Mouse (Mus musculus) heart, postnatal 14 days (tissue): ENCODE data around the gene Tamm41. TPM values are rescaled to one million over a fixed set of nuclear protein-coding genes. Genes with fewer than 3 reads are reported as not detected.

Source experiments
- DNase-seq, 2 experiments: peaks; one replicate each; pipeline ENCODE4 v3.0.0; 2021 to 2022
- intact Hi-C: fragments of 180-260 bp; cut with DNase I; formaldehyde crosslinking; loops from one replicate; pipeline ENCODE4 v1.15.1; 2025
- total RNA-seq, 2 experiments: library from RNA; stranded (reverse); gene quantifications; 2 replicates each; pipeline ENCODE4 v1.2.3; 2021

The Tamm41 gene
- total RNA-seq, 2 experiments from 2014 or later = 12.5 to 14.4 TPM

GRCm38 (mm10) chr6:114987966-114988618, 49.6 kb downstream of the Tamm41 start:
- DNase-seq = no peak
- intact Hi-C loops = no loop called here

- intact Hi-C loops = no loop called here
- no peak for DNase-seq
Observed at GRCm38 (mm10) chr6:114982671-114983070, 55.0 kb downstream of the Tamm41 start.

- no peak for DNase-seq
Observed at GRCm38 (mm10) chr6:114979715-114980114, 58.0 kb downstream of the Tamm41 start.

GRCm38 (mm10) chr6:114976915-114977419, 60.7 kb downstream of the Tamm41 start:
- intact Hi-C loops = no loop called here
- DNase-seq = peak; percentile 22 to 26

More at GRCm38 (mm10) chr6:114979715-114980114, 58.0 kb downstream of the Tamm41 start:
- intact Hi-C loops = no loop called here

- intact Hi-C loops = no loop called here
- no peak for DNase-seq
Observed at GRCm38 (mm10) chr6:114974331-114974730, 63.3 kb downstream of the Tamm41 start.

GRCm38 (mm10) chr6:114972988-114973387, 64.7 kb downstream of the Tamm41 start:
- intact Hi-C loops = no loop called here
- DNase-seq = no peak

- DNase-seq = no peak
- intact Hi-C loops = no loop called here
Observed at GRCm38 (mm10) chr6:114970895-114971294, 66.8 kb downstream of the Tamm41 start.

GRCm38 (mm10) chr6:114970386-114970785, 67.3 kb downstream of the Tamm41 start:
- DNase-seq = no peak
- intact Hi-C loops = no loop called here

- DNase-seq = peak; percentile 53 to 69
- intact Hi-C loops = no loop called here
Observed at GRCm38 (mm10) chr6:114969213-114970120, 68.2 kb downstream of the Tamm41 start, which contains the start of gene Vgll4. TSS of gene Vgll4 (minus strand) at chr6:114969994.

- DNase-seq = peak; percentile 67 to 77
- intact Hi-C loops = no loop called here
Observed at GRCm38 (mm10) chr6:114968361-114969212, 69.1 kb downstream of the Tamm41 start.

GRCm38 (mm10) chr6:114967623-114968022, 70.1 kb downstream of the Tamm41 start:
- intact Hi-C loops = no loop called here
- no peak for DNase-seq

GRCm38 (mm10) chr6:114966396-114967154, 71.1 kb downstream of the Tamm41 start:
- intact Hi-C loops = no loop called here
- no peak for DNase-seq

GRCm38 (mm10) chr6:114965802-114966201, 71.9 kb downstream of the Tamm41 start:
- intact Hi-C loops = no loop called here
- DNase-seq = no peak

- intact Hi-C loops = no loop called here
- no peak for DNase-seq
Observed at GRCm38 (mm10) chr6:114965396-114965795, 72.3 kb downstream of the Tamm41 start.

- DNase-seq = no peak
Observed at GRCm38 (mm10) chr6:114964235-114964634, 73.4 kb downstream of the Tamm41 start.

GRCm38 (mm10) chr6:114963636-114964035, 74.0 kb downstream of the Tamm41 start:
- intact Hi-C loops = no loop called here

More at GRCm38 (mm10) chr6:114964235-114964634, 73.4 kb downstream of the Tamm41 start:
- intact Hi-C loops = no loop called here

GRCm38 (mm10) chr6:114961276-114962068, 76.2 kb downstream of the Tamm41 start:
- no peak for DNase-seq
- intact Hi-C loops = no loop called here

More at GRCm38 (mm10) chr6:114963636-114964035, 74.0 kb downstream of the Tamm41 start:
- DNase-seq = no peak

GRCm38 (mm10) chr6:114959012-114959398, 78.7 kb downstream of the Tamm41 start:
- DNase-seq = no peak
- intact Hi-C loops = no loop called here
